In genomic region chr7:138909277-138910192, GRCm38 (mm10) we compare ENCODE assay signal across 8 mouse cellular contexts. TPM values are rescaled to one million over a fixed set of nuclear protein-coding genes. Genes with fewer than 3 reads are reported as not detected.
A peak's percentile ranks its signal among the peaks of the same experiment; 100 is the strongest.
DNase-seq lines count a peak whose midpoint lies in the region; ATAC-seq and TF ChIP-seq lines count a peak whose summit lies in the region.

Gene Bnip3, minus strand, starts transcription at chr7:138909519.

- intact Hi-C loops in heart, adult 2 months (cut with DNase I): loop anchor here (5.0 kb wide), 1 partner anchor 62 kb away; the partner anchor contains the start of genes Mapk1ip1 and Ppp2r2d

- peak within 1 kb of the TSS; percentile 83 for H3K4me3 ChIP-seq in embryonic facial prominence, embryonic 13.5 days
- peak within 1 kb of the TSS; percentile 96 for H3K4me3 ChIP-seq in heart, adult 2 months
- H3K4me3 ChIP-seq in limb, embryonic 12.5 days (replicated peaks): peak within 1 kb of the TSS; percentile 80
- H3K4me3 ChIP-seq in midbrain, embryonic 14.5 days (replicated peaks; ENCODE audit: low read depth, low read length): peak within 1 kb of the TSS; percentile 74

- peaks cover 32% of the 10 kb centered on the region for H3K4me1 ChIP-seq in embryonic facial prominence, embryonic 13.5 days
- peaks cover 10% of the 10 kb centered on the region for H3K4me1 ChIP-seq in heart, adult 2 months (ENCODE audit: control insufficient read depth, insufficient read depth, low read length)
- H3K4me1 ChIP-seq in limb, embryonic 12.5 days (replicated peaks): peaks cover 33% of the 10 kb centered on the region
- peaks cover 19% of the 10 kb centered on the region for H3K4me1 ChIP-seq in midbrain, embryonic 14.5 days (ENCODE audit: control insufficient read depth, insufficient read depth, low read length)

- peaks cover 6% of the 10 kb centered on the region for H3K79me2 ChIP-seq in heart, adult 2 months (replicated peaks; ENCODE audit: control insufficient read depth, insufficient read depth, low read length)

- under 1% methylated on average over 61 of the region's 66 CpGs for WGBS in embryonic facial prominence, embryonic 13.5 days
- 1% methylated on average over 62 of the region's 66 CpGs for WGBS in heart, adult 2 months
- WGBS in limb, embryonic 12.5 days: 1% methylated on average over 66 of the region's 66 CpGs
- under 1% methylated on average over 64 of the region's 66 CpGs for WGBS in midbrain, embryonic 14.5 days

- TF ChIP-seq CTCF in heart, adult 2 months (IDR thresholded peaks at IDR 0.05): no peak

- H3K9ac ChIP-seq in embryonic facial prominence, embryonic 13.5 days: peak within 1 kb of the TSS; percentile 89
- H3K9ac ChIP-seq in heart, adult 2 months (ENCODE audit: low read depth, low read length): peak within 1 kb of the TSS; percentile 97
- peak within 1 kb of the TSS; percentile 89 for H3K9ac ChIP-seq in limb, embryonic 12.5 days (replicated peaks)
- H3K9ac ChIP-seq in midbrain, embryonic 14.5 days (replicated peaks; ENCODE audit: low read length): peak within 1 kb of the TSS; percentile 76

- peak; percentile 94 for TF ChIP-seq POLR2A in heart, adult 2 months (IDR thresholded peaks at IDR 0.05; ENCODE audit: insufficient read depth, low read depth, low read length)

- peak; percentile 90 for ATAC-seq in embryonic facial prominence, embryonic 13.5 days (ENCODE audit: insufficient number of reproducible peaks, insufficient read depth, low FRiP score, low TSS enrichment, low read depth)
- peak; percentile 94 for ATAC-seq in limb, embryonic 12.5 days (ENCODE audit: insufficient number of reproducible peaks, insufficient read depth, low FRiP score, low TSS enrichment, low read depth)
- ATAC-seq in midbrain, embryonic 14.5 days (ENCODE audit: low FRiP score, low TSS enrichment): peak; percentile 96

- 0 out of 2 replicates have a peak, but pooled peaks have one; percentile 51 for TF ChIP-seq EP300 in heart, adult 2 months (IDR thresholded peaks at IDR 0.05; ENCODE audit: insufficient read depth, low read depth, low read length)

- H3K9me3 ChIP-seq in embryonic facial prominence, embryonic 13.5 days: no peaks in the 10 kb centered on the region
- H3K9me3 ChIP-seq in limb, embryonic 12.5 days: no peaks in the 10 kb centered on the region
- H3K9me3 ChIP-seq in midbrain, embryonic 14.5 days (ENCODE audit: control insufficient read depth, low read length): no peaks in the 10 kb centered on the region

- no peaks in the 10 kb centered on the region for H3K36me3 ChIP-seq in embryonic facial prominence, embryonic 13.5 days
- H3K36me3 ChIP-seq in heart, adult 2 months (ENCODE audit: control insufficient read depth, insufficient read depth, low read length): peaks cover 7% of the 10 kb centered on the region
- peaks cover 4% of the 10 kb centered on the region; the same call in 1 of the 2 replicates for H3K36me3 ChIP-seq in limb, embryonic 12.5 days
- H3K36me3 ChIP-seq in midbrain, embryonic 14.5 days (ENCODE audit: control insufficient read depth, insufficient read depth, low read length): no peaks in the 10 kb centered on the region

- DNase-seq in 416B (ENCODE audit: low read depth): peak; percentile 99
- peak; percentile 83 to 84 for DNase-seq in adrenal gland, postnatal 4 days (ENCODE audit: low spot score in 2 of 2)
- DNase-seq in heart, adult 2 months: peak; percentile 93 to 94
- peak; percentile 94 to 95 for DNase-seq in kidney, adult 8-10 months
- peak; percentile 95 for DNase-seq in midbrain, embryonic 14.5 days
- peak; percentile 76 for DNase-seq in spleen, adult 12 weeks (ENCODE audit: low spot score)

- peak within 1 kb of the TSS; percentile 63 for H3K4me2 ChIP-seq in embryonic facial prominence, embryonic 13.5 days
- peak within 1 kb of the TSS; percentile 66 for H3K4me2 ChIP-seq in limb, embryonic 12.5 days
- H3K4me2 ChIP-seq in midbrain, embryonic 14.5 days (ENCODE audit: low read length): peak within 1 kb of the TSS; percentile 82

- peak within 1 kb of the TSS; percentile 80 for H3K27ac ChIP-seq in embryonic facial prominence, embryonic 13.5 days
- H3K27ac ChIP-seq in heart, adult 2 months: peak within 1 kb of the TSS; percentile 94
- peak within 1 kb of the TSS; percentile 89 for H3K27ac ChIP-seq in limb, embryonic 12.5 days
- peak within 1 kb of the TSS; percentile 43; the same call in 1 of the 2 replicates for H3K27ac ChIP-seq in midbrain, embryonic 14.5 days (replicated peaks; ENCODE audit: low read depth, low read length)

- H3K27me3 ChIP-seq in embryonic facial prominence, embryonic 13.5 days: no peaks in the 10 kb centered on the region
- no peaks in the 10 kb centered on the region for H3K27me3 ChIP-seq in heart, adult 2 months (ENCODE audit: control insufficient read depth, insufficient read depth, low read length)
- no peaks in the 10 kb centered on the region for H3K27me3 ChIP-seq in limb, embryonic 12.5 days
- peaks cover 5% of the 10 kb centered on the region; the same call in 1 of the 2 replicates for H3K27me3 ChIP-seq in midbrain, embryonic 14.5 days (ENCODE audit: control insufficient read depth, insufficient read depth, low read length)

RNA-seq across cellular contexts. Expression of gene Bnip3, which starts in this region (rescaled TPM):
- 100 to 1,000 TPM; 124 to 135 TPM for total RNA-seq in adrenal gland, postnatal 4 days (2021)
- polyA plus RNA-seq in embryonic facial prominence, embryonic 13.5 days (2015; fragmentation: Nextera tagmentation; extraction: Ambion mirVana): 100.0 and 100 TPM in 2 replicates
- total RNA-seq in heart, adult 2 months (2021): 100 to 1,000 TPM; 270 to 401 TPM
- 48.7 and 100 TPM in 2 replicates for polyA plus RNA-seq in heart, adult 2 months (2012; rRNA removed)
- 117 and 124 TPM in 2 replicates for polyA plus RNA-seq in limb, embryonic 12.5 days (2016; fragmentation: Nextera tagmentation; extraction: Ambion mirVana)
- 92.6 and 93.8 TPM in 2 replicates for polyA plus RNA-seq in midbrain, embryonic 14.5 days (2014; fragmentation: Nextera tagmentation; extraction: Ambion mirVana)

Comparison
In these comparisons a context has a peak if more than half of its experiments do, and no peak if none do; other contexts are left out.
1. Peak in every context shown above with its lines: DNase-seq, ATAC-seq, H3K4me3 ChIP-seq and H3K27ac ChIP-seq.
2. H3K27ac ChIP-seq: peak in every context shown above with its lines; median percentile 94 in heart, adult 2 months; 89 in limb, embryonic 12.5 days; 80 in embryonic facial prominence, embryonic 13.5 days; 43 in midbrain, embryonic 14.5 days.